Mouse (Mus musculus): ENCODE data around the gene Erich2. TPM values are rescaled to one million over a fixed set of nuclear protein-coding genes. Genes with fewer than 3 reads are reported as not detected.
A peak's percentile ranks its signal among the peaks of the same experiment; 100 is the strongest.
"Not testable (repeated sequence)": the region's sequence is repeated elsewhere in the genome, so short reads cannot be mapped to it uniquely, and the experiment has no call there.

Erich2 gene
- not detected for total RNA-seq (2021)
- long read RNA-seq, experiment 1, result 0 reads
- long read RNA-seq, experiment 2, result 0 reads

- intact Hi-C loops (cut with DNase I; ENCODE audit: low total_unique reads), result no loop called here
- no peak for DNase-seq
Observed at GRCm38 (mm10) chr2:70508496-70508895, at the start of gene Erich2. TSS of gene Erich2 (plus strand) at chr2:70508819.

- intact Hi-C loops (cut with DNase I; ENCODE audit: low total_unique reads), result no loop called here
- DNase-seq, result no peak
Observed at GRCm38 (mm10) chr2:70463606-70464005, 45.0 kb upstream of the Erich2 start.

- no peak for DNase-seq
- intact Hi-C loops (cut with DNase I; ENCODE audit: low total_unique reads), result no loop called here
Observed at GRCm38 (mm10) chr2:70471136-70471535, 37.5 kb upstream of the Erich2 start.

- intact Hi-C loops (cut with DNase I; ENCODE audit: low total_unique reads), result no loop called here
- DNase-seq, result peak; percentile 7
Observed at GRCm38 (mm10) chr2:70471861-70472620, 36.6 kb upstream of the Erich2 start.

- no peak for DNase-seq
- intact Hi-C loops (cut with DNase I; ENCODE audit: low total_unique reads), result no loop called here
Observed at GRCm38 (mm10) chr2:70497715-70498318, 10.8 kb upstream of the Erich2 start.

GRCm38 (mm10) chr2:70503436-70503835 lies 5.2 kb upstream of the Erich2 start:
- no peak for DNase-seq
- intact Hi-C loops (cut with DNase I; ENCODE audit: low total_unique reads), result no loop called here

GRCm38 (mm10) chr2:70505229-70505628 lies 3.4 kb upstream of the Erich2 start:
- intact Hi-C loops (cut with DNase I; ENCODE audit: low total_unique reads), result no loop called here
- no peak for DNase-seq

- no peak for DNase-seq
- intact Hi-C loops (cut with DNase I; ENCODE audit: low total_unique reads), result no loop called here
Observed at GRCm38 (mm10) chr2:70505896-70506295, 2.7 kb upstream of the Erich2 start.

- intact Hi-C loops (cut with DNase I; ENCODE audit: low total_unique reads), result no loop called here
- DNase-seq, result no peak
Observed at GRCm38 (mm10) chr2:70506372-70506771, 2.2 kb upstream of the Erich2 start.

GRCm38 (mm10) chr2:70509021-70509632 lies 508 bp downstream of the Erich2 start:
- intact Hi-C loops (cut with DNase I; ENCODE audit: low total_unique reads), result no loop called here
- peak; percentile 69 for DNase-seq

- DNase-seq; intact Hi-C loops (cut with DNase I; ENCODE audit: low total_unique reads): not testable (repeated sequence)
Observed at GRCm38 (mm10) chr2:70538283-70538682, 29.7 kb downstream of the Erich2 start.

- DNase-seq, result no peak
- intact Hi-C loops (cut with DNase I; ENCODE audit: low total_unique reads), result no loop called here
Observed at GRCm38 (mm10) chr2:70550671-70551070, 42.1 kb downstream of the Erich2 start.

- DNase-seq, result no peak
- intact Hi-C loops (cut with DNase I; ENCODE audit: low total_unique reads), result no loop called here
Observed at GRCm38 (mm10) chr2:70551446-70551845, 42.8 kb downstream of the Erich2 start.

- DNase-seq, result no peak
- intact Hi-C loops (cut with DNase I; ENCODE audit: low total_unique reads), result no loop called here
Observed at GRCm38 (mm10) chr2:70552067-70552598, 43.5 kb downstream of the Erich2 start.

- DNase-seq, result no peak
- intact Hi-C loops (cut with DNase I; ENCODE audit: low total_unique reads), result no loop called here
Observed at GRCm38 (mm10) chr2:70552772-70553171, 44.2 kb downstream of the Erich2 start, which contains the start of gene Gad1. TSS of gene Gad1 (plus strand) at chr2:70553072.

GRCm38 (mm10) chr2:70553826-70554225 lies 45.2 kb downstream of the Erich2 start:
- intact Hi-C loops (cut with DNase I; ENCODE audit: low total_unique reads), result no loop called here
- no peak for DNase-seq

GRCm38 (mm10) chr2:70558112-70558842 lies 49.7 kb downstream of the Erich2 start:
- DNase-seq, result peak; percentile 58
- intact Hi-C loops (cut with DNase I; ENCODE audit: low total_unique reads), result loop anchor here (5.0 kb wide), 1 partner anchor 331 kb away; no protein-coding TSS in a partner anchor

- intact Hi-C loops (cut with DNase I; ENCODE audit: low total_unique reads), result loop anchor here (5.0 kb wide), 1 partner anchor 332 kb away; no protein-coding TSS in a partner anchor
- no peak for DNase-seq
Observed at GRCm38 (mm10) chr2:70558843-70559451, 50.3 kb downstream of the Erich2 start.

GRCm38 (mm10) chr2:70559520-70559919 lies 50.9 kb downstream of the Erich2 start:
- intact Hi-C loops (cut with DNase I; ENCODE audit: low total_unique reads), result loop anchor here (5.0 kb wide), 1 partner anchor 332 kb away; no protein-coding TSS in a partner anchor
- DNase-seq, result peak; percentile 46

Measured in gastrocnemius, postnatal 14 days (tissue).